Mouse (Mus musculus) R1 (cell line): Measurements from ENCODE around the gene Nfatc2.
A peak's percentile ranks its signal among the peaks of the same experiment; 100 is the strongest.

Source experiments
- DNase-seq: peaks from one replicate; pipeline ENCODE4 v3.0.0-alpha.2; 2018; ENCODE audit warnings: low read depth, low spot score

Nfatc2 gene

DNA sequence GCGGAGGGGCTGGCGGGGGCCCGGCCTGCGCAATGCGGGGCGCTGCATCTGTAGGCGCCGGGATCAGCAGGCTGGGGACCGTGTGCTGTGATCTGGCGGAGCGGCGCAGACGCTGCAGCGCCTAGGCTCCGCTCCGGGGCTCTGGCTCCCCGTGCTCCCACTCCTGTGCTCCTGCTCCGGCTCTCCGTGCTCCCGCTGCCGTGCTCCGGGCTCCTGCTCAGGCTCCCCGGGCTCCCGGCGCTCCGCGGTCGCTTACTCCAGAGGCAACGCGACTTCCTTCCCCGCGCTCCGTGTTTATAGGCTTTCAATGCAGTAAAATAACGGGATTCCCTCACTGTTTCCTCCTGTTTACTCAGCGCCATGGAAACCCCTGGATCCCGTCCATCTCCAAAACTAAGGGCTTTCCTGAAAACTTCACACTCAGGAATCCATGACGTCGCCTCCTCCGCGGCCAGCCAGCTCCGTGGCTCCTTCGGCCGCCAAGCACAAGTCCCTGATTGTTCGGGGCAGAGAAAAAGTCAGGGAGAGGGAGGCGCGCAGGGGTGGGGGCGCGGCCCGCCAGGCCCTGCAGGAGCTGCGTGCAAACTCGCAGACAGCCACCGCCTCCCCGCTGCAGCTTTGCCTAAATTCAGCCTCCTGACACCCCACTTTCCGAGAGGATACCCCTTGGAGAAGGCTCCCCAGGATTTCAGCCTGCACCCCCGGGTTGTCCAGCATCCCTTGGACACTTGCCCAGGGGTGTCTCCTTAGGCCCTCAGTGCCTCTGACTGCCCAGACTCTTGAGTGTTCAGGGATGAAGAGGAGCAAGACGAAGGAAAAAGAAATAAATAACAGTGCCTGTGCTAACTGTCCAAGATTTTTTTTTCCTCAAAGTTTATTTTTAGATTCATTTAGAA, at the start of gene Nfatc2:
TSS of gene Nfatc2 (minus strand) at position 167 of the 896 bp plus-strand sequence.
- DNase-seq = peak; percentile 72

DNA sequence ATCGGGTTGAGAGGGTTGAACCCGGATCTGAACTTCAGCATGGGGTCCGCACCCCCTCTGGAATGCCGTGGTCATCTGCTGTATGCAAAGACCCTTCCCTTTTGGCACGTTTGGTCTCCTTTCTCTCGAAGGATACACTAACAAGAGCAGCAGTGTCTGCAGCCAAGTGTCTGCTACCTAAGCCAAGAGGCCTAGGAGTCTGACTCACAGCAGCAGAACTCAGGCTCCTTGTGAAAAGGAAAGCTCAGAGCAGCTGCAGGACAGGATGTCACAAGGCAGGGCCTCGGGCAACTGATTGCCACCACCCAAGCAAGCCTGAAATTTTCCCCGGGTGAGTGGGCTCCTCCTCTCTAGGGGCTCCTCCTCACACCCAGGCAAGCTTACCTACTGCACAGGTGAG, 46.7 kb upstream of the Nfatc2 start:
- no peak for DNase-seq

DNA sequence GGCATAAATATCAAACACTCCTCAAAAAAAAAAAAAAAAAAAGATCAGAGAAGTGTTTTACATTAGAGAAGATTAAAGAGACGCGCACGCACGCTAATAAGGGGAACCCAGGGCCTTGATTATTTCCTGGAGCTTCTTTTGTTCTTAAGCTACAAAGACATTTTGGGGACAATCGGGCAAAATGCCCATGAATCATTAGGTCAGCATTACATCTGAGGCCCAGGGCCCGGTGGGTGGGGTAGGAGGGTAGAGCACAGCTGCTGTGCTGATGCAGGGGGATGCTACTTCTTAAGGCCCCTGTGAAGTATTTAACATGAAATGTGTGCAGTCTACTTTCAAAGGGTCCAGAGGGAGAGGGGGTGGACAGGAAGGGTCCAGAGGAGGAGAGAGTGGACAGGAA, 43.4 kb upstream of the Nfatc2 start:
- DNase-seq = no peak

DNA sequence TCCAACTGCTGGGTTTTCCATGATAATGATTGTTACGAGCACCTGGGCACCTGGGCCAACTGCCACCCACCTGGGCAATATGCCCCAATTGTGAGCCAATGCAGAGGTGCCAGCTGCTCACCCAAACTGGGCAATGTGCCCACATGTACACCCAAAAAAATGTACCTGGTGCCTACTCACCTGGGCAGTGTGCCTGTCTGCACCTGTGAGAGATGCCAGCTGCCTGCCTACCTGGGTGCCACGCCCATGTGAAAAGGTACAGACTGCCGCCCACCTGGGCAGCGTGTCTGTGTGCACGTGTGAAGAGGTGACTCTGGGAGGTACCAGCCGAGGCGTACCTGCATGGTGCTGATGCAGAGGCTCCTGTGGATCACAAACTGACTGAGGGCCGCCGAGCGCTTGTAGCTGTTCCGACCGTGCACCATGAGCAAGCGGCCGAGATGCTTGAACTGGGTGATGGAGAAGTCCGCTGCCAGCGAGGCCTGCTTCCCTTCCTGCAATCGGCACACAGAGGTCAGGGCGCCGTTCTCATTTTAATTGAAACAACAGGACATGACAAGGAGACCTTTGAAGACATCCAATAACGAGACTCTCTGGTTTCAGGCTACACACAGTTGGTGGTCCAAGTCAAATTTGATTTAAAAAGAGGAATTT, 42.2 kb upstream of the Nfatc2 start:
- DNase-seq = no peak

DNA sequence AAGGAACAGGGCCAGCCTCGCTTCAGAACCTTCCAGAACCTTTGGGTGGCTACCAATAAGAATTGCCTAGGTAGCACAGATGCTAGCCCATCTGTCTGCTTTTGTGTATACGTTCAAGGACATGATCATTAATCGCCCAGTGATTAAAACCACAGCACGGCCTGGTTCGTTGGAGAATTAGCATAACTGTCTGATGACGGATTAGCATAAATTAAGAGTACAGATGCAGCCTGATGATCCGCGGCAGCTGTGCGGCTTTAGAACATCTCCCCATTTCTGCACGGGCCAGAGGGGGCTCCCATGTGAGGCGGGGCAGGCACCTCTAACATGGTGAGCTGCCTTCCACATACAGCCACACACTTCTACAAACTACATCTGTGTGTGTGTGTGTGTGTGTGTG, 40.7 kb upstream of the Nfatc2 start:
- no peak for DNase-seq

DNA sequence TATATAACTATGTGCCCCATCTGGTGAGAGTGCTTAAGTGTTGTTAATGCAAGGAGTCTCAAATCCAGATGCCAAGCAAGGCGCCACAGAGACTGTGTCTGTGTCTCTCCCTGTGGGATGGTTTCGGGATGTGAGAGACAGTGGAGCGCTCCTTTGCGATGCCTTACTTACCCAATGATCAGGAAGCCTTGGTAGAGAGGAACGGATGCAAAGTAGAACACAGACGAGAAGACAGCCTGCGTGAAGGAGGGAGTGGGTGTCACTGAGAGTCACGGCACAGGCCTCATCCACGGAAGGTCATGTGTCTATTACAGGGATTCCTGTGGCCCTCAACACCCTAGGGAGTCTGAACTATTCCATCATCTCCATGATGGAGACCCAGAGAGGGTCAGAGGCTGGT, 39.0 kb upstream of the Nfatc2 start:
- no peak for DNase-seq

DNA sequence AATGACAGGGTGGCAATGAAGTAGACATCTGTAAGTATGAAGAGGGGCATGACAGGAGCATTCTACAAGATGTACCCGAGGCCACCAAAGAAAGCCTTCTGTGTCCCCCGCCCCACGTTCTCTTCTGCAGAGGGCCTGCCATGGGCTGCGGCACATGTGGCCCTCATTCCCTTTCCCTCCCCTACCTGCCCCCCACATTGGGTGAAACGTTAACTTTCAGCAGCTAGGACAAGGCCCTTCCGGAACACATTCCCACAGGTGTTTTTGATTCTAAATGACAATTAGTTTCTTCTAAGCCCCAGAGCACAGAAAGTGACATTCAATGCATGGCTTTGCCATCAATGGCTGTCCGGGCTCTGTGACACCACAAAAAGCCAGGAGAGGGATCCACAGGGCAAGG, 33.4 kb upstream of the Nfatc2 start:
- DNase-seq = no peak

DNA sequence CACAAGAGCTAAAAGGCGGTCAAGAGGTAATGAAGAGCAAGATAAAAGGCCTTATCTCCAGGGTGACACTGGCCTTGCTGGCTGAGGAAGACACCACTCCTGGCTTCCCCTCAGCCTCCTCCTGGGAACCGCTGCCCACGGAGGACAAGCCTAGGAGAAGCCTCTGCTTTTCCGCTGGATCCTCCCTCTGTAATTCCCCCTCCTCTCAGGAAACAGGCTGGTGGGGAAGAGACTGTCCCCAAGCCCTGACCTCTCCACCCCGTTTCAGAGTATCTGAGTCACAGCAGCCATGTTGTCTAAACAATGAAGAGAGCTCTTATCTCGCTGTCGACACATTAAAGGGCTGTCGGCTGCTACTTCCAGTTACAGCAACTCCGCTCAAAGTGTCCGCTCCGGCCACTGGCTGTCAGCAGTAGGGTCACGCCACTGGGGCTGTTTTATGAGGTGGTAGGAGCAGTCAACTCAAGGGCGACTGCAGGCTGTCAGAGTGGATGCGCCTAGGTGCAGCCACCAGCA, 31.9 kb upstream of the Nfatc2 start:
- no peak for DNase-seq

DNA sequence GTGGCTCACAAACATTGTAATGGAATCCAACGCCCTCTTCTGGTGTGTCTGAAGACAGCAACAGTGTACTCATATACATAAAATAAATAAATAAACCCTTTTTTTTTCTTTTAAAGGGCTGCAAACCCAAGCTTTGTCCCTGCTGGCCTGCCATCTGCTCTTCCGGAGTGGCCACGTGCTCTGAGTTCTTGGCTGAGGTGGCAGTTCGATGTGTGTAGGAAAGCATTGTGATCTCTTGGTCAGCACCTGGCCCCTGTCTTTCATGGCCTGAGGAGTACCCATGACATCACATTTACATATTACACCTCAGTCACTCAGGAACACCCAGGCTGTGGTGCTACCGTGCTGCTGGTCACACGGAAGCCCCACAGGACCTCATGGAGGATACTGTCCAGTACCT, 31.1 kb upstream of the Nfatc2 start:
- no peak for DNase-seq

DNA sequence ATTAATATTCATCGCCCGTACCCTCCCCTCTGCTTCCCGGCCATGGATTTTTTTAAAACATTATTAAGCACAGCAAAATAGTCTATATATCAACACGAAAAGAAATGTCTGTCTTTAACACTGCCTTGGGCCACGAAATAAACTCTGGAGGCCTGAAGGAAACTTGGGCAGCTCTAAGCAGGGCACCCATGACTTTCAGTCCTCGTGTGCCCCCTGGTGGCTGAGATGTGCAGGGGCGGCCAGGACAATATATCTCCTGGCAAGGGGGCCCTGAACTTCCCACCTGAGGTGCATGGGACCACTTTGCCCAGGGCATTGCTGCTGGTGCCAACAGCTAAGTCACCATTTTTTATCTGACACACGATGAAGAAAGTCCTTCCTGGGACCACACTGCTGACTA, 27.3 kb upstream of the Nfatc2 start:
- DNase-seq = peak; percentile 60

DNA sequence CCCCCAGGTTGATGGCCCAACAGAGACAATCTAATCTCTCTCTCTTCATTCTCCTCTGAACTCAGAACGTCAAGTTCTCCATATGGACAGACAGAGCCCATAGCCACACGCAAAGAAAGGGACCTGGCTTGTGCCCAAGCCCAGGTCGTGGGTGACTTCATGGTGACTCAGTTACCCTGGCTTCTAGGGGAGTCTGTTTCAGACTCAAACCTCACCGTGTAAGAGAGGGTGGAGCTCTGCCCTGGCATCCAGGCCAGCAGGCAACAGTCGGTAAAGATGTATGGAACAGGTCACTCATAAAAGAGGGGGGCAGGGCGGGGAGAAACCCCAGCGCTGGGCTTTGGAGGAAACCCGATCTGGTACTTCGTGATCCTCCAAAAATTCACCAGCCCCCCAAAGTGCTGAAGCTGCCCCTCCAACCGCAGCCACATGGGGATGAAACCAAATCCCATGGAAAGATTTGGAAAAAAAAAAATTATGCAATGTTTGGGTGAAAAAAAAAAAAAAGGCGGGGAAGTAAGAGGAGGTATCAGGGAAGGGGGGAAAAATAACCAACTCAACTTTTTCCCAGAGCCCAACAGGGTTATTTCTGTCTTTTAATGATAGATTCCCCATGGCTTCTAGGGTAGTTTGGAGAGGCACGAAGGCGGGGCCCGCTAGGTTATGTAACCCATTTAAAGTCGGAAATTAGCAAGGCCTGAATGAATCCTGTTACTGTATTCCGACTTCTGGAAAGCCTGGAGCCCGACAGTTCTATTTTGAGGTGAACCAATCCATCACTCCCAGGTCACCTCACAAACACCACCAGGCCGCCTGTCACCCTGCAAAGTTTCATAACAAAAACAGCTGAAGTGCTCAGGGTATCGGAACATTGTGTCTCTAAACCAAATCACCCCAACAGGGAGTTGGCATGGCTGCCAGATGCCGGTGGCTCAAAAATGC, 26.6 kb upstream of the Nfatc2 start:
- no peak for DNase-seq

DNA sequence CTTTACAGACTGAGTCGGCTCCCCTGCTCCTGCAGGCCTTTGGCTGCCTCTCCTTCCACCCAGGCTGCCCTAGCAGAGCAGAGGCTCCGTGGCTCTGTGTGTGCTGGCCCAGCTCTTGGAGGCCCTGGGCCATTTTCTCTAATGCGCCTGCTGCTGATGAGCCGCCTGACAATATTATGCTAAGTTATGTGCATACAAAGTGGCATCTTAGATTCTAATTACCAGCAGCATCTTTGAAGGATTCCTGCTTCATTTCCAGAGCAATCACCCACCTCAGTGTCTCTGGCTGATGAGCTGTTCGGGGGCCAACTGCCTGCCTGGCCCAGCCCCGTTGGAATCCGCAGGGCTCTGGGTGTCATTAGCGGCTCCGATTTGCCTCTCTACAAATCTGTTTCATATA, 24.9 kb upstream of the Nfatc2 start:
- DNase-seq = no peak

DNA sequence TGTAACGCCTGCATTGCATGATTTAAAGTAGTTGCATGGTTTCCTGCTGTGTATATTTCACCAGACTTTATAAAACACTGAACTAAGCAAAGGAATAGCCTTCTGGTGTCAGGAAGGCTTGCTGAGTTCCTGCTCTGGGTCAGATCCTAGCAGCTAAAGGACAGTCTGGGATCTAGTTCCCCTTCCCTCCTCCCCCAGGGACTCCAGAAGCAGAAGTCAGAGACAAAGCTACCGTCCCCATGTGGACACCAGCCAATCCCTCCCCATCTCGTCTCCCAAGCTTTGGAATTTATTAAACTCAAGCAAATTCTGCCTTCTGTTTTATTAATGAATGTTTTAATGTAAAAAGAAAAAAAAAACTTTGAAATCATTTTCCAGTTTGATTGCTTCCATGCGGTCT, 23.6 kb upstream of the Nfatc2 start:
- no peak for DNase-seq

DNA sequence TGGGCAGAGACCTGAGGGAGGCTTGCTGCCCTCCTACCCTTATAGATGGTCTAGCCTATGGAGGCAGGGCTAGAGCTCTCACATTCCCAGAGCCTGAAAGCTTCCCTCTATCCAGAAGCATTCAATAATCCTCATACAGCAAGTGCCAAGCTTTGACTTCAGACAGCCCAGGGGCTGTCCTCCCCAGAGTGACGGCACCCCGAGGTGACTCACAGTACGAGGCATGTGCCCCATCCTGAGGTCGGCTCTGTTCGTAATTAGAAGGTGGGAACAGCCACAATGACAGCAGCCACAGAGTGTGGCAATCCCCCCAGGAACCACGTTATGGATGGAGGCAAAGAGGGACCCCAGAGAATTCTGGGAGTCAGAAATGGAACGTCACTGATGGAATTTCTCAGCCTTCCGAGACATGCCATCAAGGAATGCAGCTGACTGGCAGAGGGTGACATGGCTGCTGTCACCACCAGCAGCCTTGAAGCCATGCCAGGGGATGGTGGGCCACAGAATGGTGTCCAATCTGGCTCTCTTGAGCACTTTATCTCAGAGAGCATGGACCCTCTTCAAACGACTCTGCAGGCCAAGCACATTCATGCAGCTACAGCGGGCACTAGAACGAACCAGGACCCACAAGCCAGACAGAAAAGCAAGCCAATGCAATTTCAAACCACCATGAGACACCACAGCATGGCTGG, 19.8 kb upstream of the Nfatc2 start:
- no peak for DNase-seq

DNA sequence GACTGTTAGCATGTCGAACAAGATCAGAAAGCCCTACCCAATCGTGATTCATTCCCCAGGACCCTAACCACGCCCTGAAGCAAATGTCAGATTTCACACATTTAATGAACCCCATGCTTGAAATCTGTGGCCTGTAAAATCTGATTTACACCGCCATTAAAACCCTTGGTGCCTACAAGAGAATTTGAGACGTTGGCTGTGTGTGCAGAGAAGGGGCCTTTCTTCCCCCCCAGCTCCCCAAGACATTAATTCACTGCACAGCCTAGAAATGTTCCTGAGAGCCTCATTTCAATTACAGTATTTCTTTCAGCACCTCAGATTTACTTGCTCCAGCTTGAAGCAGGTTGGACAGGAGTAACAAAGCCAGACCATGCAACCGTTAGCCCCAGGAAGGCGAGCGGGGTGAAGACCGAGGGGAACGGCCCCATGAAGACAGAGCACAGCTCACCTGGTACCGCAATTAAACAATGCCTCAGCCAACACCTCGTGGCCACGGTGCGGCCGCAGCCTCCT, 16.8 kb upstream of the Nfatc2 start:
- DNase-seq = no peak

DNA sequence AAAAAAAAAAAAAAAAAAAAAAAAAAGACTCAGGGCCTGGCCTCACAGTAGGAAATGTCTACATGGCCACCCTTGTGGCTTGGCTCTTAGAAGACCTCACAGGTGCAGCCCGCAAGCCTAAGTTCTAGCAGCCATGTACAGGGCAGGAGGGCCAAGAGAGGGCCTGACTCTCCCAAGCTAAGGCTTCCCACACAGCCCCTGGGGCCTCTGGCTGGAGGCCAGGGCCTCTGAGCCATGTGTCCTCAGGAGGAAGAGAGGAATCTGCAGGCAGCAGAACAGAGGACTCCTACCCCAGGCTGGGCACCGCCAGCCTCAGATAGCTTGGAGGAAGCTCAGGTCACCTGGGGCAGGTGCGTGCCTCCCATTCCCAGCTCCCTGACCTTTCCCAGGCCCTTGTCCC, 13.7 kb upstream of the Nfatc2 start:
- no peak for DNase-seq

DNA sequence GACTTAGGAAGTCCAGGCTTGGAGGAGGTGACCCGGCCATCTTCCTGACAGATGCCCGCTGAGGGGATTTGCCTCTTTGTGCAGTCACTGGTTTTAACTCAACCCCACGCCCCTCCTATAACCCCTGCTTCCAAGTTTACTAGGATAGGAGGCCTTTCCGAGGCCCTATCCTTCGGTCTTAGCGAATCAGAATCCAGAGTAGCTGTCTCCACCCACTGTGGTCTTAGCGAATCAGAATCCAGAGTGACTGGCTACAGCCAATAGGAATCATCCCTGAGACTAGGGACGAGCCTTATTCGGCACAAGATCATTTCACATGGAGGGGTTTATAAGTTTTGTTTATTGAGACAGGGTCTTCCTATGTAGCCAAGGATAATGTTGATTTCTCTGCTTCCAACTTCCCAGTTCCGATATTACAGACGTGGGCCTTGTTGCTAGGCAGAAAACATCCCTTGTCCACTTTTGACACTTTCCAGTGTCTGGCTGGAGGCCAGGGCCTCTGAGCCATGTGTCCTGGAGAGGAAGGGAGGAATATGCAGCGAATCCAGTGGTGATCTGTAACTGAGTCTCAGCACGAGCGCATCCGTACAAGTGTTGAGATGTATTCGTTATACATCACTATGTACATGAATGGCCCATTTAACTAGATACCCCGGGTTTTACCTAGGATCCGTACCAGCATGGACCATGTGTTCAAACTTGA, 12.9 kb upstream of the Nfatc2 start:
- peak; percentile 88 for DNase-seq

DNA sequence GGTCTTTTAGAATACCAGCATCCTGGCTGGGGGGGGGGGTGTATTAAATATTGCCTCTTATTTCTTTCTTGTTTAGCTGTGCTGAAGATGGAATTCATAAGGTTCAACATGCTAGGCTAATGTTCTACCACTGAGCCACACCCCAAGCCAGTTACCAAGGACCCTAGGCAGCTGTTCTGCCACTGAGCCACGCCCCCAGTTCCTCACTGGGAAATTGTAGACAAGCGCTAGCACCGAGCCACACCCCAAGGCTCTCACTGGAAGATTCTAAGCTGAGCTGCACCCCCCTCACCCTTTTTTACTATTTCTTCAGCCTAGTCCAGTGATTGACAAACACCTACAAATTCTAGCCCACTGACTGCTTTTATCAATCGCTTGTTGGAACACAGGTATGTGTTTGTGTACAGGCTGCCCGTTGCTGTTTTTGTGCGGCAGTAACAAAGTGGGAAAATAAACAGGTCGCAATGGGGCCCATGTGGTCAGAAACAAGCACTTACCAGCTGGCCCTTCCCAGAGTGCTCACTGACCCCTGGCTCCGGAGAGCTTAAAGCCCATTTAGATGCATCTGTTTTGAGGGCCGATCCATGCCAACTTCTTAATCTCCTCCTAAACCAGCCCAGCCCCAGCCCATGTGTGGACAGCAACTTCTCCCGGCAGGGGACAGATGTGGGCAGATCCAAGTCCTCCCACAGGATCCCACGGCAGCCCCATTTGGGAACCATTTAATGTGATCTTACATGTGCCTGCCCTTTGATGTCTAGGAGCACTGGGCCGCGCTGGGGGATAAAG, 11.8 kb upstream of the Nfatc2 start:
- peak; percentile 80 for DNase-seq

DNA sequence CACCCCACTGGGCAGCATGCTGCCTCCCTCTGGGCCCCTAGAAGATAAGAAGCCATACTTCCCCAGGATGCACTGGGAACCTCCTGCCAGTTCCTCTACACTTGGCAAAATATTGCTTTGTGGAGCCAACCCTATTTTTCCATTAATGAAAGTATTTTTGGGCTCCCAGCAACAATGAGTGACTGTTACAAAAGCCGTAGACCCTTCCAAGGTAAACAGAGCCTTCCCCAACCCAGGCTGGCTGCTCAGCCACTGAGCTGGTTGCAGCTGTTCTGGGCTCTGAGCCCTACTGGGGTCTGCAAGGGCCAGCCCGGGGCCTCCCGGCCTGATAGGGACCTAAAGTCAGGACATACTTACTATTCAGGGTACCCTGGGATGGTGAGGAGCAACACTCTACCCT, 9.5 kb upstream of the Nfatc2 start:
- no peak for DNase-seq
